Mouse (Mus musculus) MEL (cell line): ENCODE results near the gene Slc22a7. TPM values are rescaled to one million over a fixed set of nuclear protein-coding genes. Genes with fewer than 3 reads are reported as not detected.

ENCODE experiments used
- DNase-seq: peaks from one replicate; pipeline ENCODE4 v3.0.0; 2011; ENCODE audit warnings: low read depth, low spot score
- H3K27ac ChIP-seq: 2 replicates; pipeline ENCODE4 v1.5.1; 2012; ENCODE audit warnings: low read depth, mild to moderate bottlenecking, control low read depth, low read length, moderate library complexity; ENCODE audit not compliant: control insufficient read depth
- H3K27me3 ChIP-seq, 2 experiments: fragments of 150-350 bp in 1 of 2; sonication (generic) in 1 of 2; 2 replicates each; pipeline ENCODE4 v1.6.1; 2012; ENCODE audit warnings: low read length in 2 of 2, mild to moderate bottlenecking in 2 of 2, improper control_type of control experiment in 1 of 2, moderate library complexity in 1 of 2; ENCODE audit not compliant: insufficient read depth in 2 of 2, control insufficient read depth in 1 of 2
- H3K36me3 ChIP-seq, 2 experiments: 2 replicates each; pipeline ENCODE4 v1.6.1; 2012 to 2014; ENCODE audit warnings: low read length in 2 of 2, improper control_type of control experiment in 1 of 2, inconsistent platforms in 1 of 2, mild to moderate bottlenecking in 1 of 2; ENCODE audit not compliant: insufficient read depth in 2 of 2, control insufficient read depth in 1 of 2
- H3K4me1 ChIP-seq, 2 experiments: fragments of 150-350 bp in 1 of 2; sonication (generic) in 1 of 2; 2 replicates each; pipeline ENCODE4 v1.6.1; 2012; ENCODE audit warnings: low read length in 2 of 2, improper control_type of control experiment in 1 of 2, mild to moderate bottlenecking in 1 of 2; ENCODE audit not compliant: insufficient read depth in 2 of 2, control insufficient read depth in 1 of 2
- H3K4me3 ChIP-seq, 2 experiments: fragments of 150-350 bp in 1 of 2; sonication (generic) in 1 of 2; 2 replicates each; pipeline ENCODE4 v1.5.1; 2012; ENCODE audit warnings: low read depth in 2 of 2, low read length in 2 of 2, mild to moderate bottlenecking in 2 of 2, moderate library complexity in 2 of 2, control low read depth in 1 of 2, improper control_type of control experiment in 1 of 2; ENCODE audit not compliant: control insufficient read depth in 1 of 2, insufficient read depth in 1 of 2
- H3K79me2 ChIP-seq: 2 replicates; pipeline ENCODE4 v1.6.1; 2012; ENCODE audit warnings: mild to moderate bottlenecking, low read length, moderate library complexity; ENCODE audit not compliant: control insufficient read depth, poor library complexity, insufficient read depth
- H3K9ac ChIP-seq: 2 replicates; pipeline ENCODE4 v1.6.1; 2012; ENCODE audit warnings: low read depth, mild to moderate bottlenecking, control low read depth, low read length, moderate library complexity; ENCODE audit not compliant: control insufficient read depth, poor library complexity, severe bottlenecking
- H3K9me3 ChIP-seq: fragments of 150-350 bp; sonication (generic); replicated peaks from 2 replicates; pipeline ENCODE4 v1.6.1; 2012; ENCODE audit warnings: mild to moderate bottlenecking, low read length, improper control_type of control experiment, moderate library complexity; ENCODE audit not compliant: insufficient read depth
- BHLHE40 ChIP-seq: IDR thresholded peaks from 2 replicates; pipeline ENCODE4 v1.6.1; 2012; ENCODE audit warnings: low read depth, mild to moderate bottlenecking, inconsistent platforms, low read length, improper control_type of control experiment, borderline replicate concordance
- CHD1 ChIP-seq: IDR thresholded peaks from 2 replicates; pipeline ENCODE4 v1.6.1; 2012; ENCODE audit warnings: low read depth, mild to moderate bottlenecking, inconsistent platforms, low read length, improper control_type of control experiment
- CTCF ChIP-seq, 3 experiments: IDR thresholded peaks in 2 of 3; conservative IDR thresholded peaks in 1 of 3; 2 replicates each; pipeline ENCODE4 v1.5.1; 2011 to 2012; ENCODE audit warnings: low read length in 3 of 3, low read depth in 2 of 3, mild to moderate bottlenecking in 2 of 3, improper control_type of control experiment in 1 of 3, inconsistent platforms in 1 of 3, mixed read lengths in 1 of 3, moderate library complexity in 1 of 3; ENCODE audit not compliant: control insufficient read depth in 1 of 3, insufficient read depth in 1 of 3, poor library complexity in 1 of 3, severe bottlenecking in 1 of 3
- ELF1 ChIP-seq: IDR thresholded peaks from 2 replicates; pipeline ENCODE4 v1.6.1; 2014; ENCODE audit warnings: low read depth, mild to moderate bottlenecking, inconsistent platforms, low read length, improper control_type of control experiment, moderate library complexity
- EP300 ChIP-seq, 2 experiments: IDR thresholded peaks; 2 replicates each; pipeline ENCODE4 v1.6.1; 2011; ENCODE audit warnings: improper control_type of control experiment in 2 of 2, low read length in 2 of 2, low read depth in 1 of 2, mild to moderate bottlenecking in 1 of 2
- ETS1 ChIP-seq: IDR thresholded peaks from 2 replicates; pipeline ENCODE4 v1.6.1; 2012; ENCODE audit warnings: low read depth, mild to moderate bottlenecking, inconsistent platforms, low read length, improper control_type of control experiment, moderate library complexity
- GATA1 ChIP-seq: IDR thresholded peaks from 2 replicates; pipeline ENCODE4 v1.6.1; 2011; ENCODE audit warnings: low read depth, low read length, improper control_type of control experiment
- JUND ChIP-seq: IDR thresholded peaks from 2 replicates; pipeline ENCODE4 v1.6.1; 2011; ENCODE audit warnings: low read depth, mild to moderate bottlenecking, improper control_type of control experiment, low read length
- KAT2A ChIP-seq: conservative IDR thresholded peaks from 2 replicates; pipeline ENCODE4 v1.6.1; 2012; ENCODE audit warnings: low read depth, low read length, improper control_type of control experiment, inconsistent platforms
- MAZ ChIP-seq: IDR thresholded peaks from 2 replicates; pipeline ENCODE4 v1.6.1; 2012; ENCODE audit warnings: low read depth, mild to moderate bottlenecking, inconsistent platforms, low read length, improper control_type of control experiment
- MYC ChIP-seq: IDR thresholded peaks from 2 replicates; pipeline ENCODE4 v1.6.1; 2011; ENCODE audit warnings: low read depth, mild to moderate bottlenecking, low read length, improper control_type of control experiment, moderate library complexity
- NRF1 ChIP-seq: IDR thresholded peaks from 2 replicates; pipeline ENCODE4 v1.6.1; 2014; ENCODE audit warnings: low read depth, mild to moderate bottlenecking, inconsistent platforms, low read length, improper control_type of control experiment, moderate library complexity; ENCODE audit not compliant: poor library complexity, insufficient read depth, severe bottlenecking
- POLR2A ChIP-seq, 2 experiments: IDR thresholded peaks; 2 replicates each; pipeline ENCODE4 v1.6.1; 2011 to 2012; ENCODE audit warnings: low read length in 2 of 2, mild to moderate bottlenecking in 2 of 2, control low read depth in 1 of 2, improper control_type of control experiment in 1 of 2, low read depth in 1 of 2, moderate library complexity in 1 of 2; ENCODE audit not compliant: control insufficient read depth in 1 of 2, insufficient read depth in 1 of 2, poor library complexity in 1 of 2
- POLR2AphosphoS2 ChIP-seq: IDR thresholded peaks from 2 replicates; pipeline ENCODE4 v1.6.1; 2011; ENCODE audit warnings: low read length, improper control_type of control experiment
- POLR2AphosphoS5 ChIP-seq: IDR thresholded peaks from 2 replicates; pipeline ENCODE4 v1.6.1; 2012; ENCODE audit warnings: low read depth, borderline replicate concordance, mild to moderate bottlenecking, inconsistent platforms, low read length, moderate library complexity, mixed read lengths
- RAD21 ChIP-seq: IDR thresholded peaks from 2 replicates; pipeline ENCODE4 v1.6.1; 2011; ENCODE audit warnings: mild to moderate bottlenecking, low read depth, low read length, improper control_type of control experiment
- RCOR1 ChIP-seq: IDR thresholded peaks from 2 replicates; pipeline ENCODE4 v1.6.1; 2012; ENCODE audit warnings: low read depth, mild to moderate bottlenecking, inconsistent platforms, low read length, improper control_type of control experiment
- SIN3A ChIP-seq: IDR thresholded peaks from 2 replicates; pipeline ENCODE4 v1.6.1; 2012; ENCODE audit warnings: low read length, improper control_type of control experiment, inconsistent platforms
- SMC3 ChIP-seq: IDR thresholded peaks from 2 replicates; pipeline ENCODE4 v1.6.1; 2011; ENCODE audit warnings: low read depth, low read length, improper control_type of control experiment
- UBTF ChIP-seq: IDR thresholded peaks from 2 replicates; pipeline ENCODE4 v1.6.1; 2012; ENCODE audit warnings: low read depth, mild to moderate bottlenecking, inconsistent platforms, low read length, improper control_type of control experiment, moderate library complexity, borderline replicate concordance; ENCODE audit not compliant: insufficient read depth
- ZC3H11A ChIP-seq: IDR thresholded peaks from 2 replicates; pipeline ENCODE4 v1.6.1; 2012; ENCODE audit warnings: low read depth, mild to moderate bottlenecking, inconsistent platforms, low read length, improper control_type of control experiment
- ZMIZ1 ChIP-seq: IDR thresholded peaks from 2 replicates; pipeline ENCODE4 v1.6.1; 2012; ENCODE audit warnings: low read depth, mild to moderate bottlenecking, inconsistent platforms, low read length, improper control_type of control experiment, moderate library complexity
- ZNF384 ChIP-seq: IDR thresholded peaks from 2 replicates; pipeline ENCODE4 v1.6.1; 2012; ENCODE audit warnings: low read depth, mild to moderate bottlenecking, inconsistent platforms, low read length, improper control_type of control experiment
- polyA plus RNA-seq, 2 experiments: library from polyadenylated mRNA; stranded (reverse) in 1 of 2; unstranded in 1 of 2; fragments of >175 nt in 1 of 2; fragments of >200 nt in 1 of 2; gene quantifications; 2 replicates each; pipeline versions ENCODE4 v1.2.1 to v1.2.4; 2012; ENCODE audit warnings: low replicate concordance in 2 of 2, low read depth in 1 of 2; ENCODE audit not compliant: insufficient read length in 2 of 2, insufficient read depth in 1 of 2, missing spikeins in 1 of 2
- total RNA-seq: library from RNA; depleted of rRNA; stranded (reverse); fragments of 300-350 nt; gene quantifications from 2 replicates; pipeline ENCODE4 v1.2.3, GENCODE M21; 2012

Gene Slc22a7
- total and polyA plus RNA-seq, 3 experiments, result not detected

DNA sequence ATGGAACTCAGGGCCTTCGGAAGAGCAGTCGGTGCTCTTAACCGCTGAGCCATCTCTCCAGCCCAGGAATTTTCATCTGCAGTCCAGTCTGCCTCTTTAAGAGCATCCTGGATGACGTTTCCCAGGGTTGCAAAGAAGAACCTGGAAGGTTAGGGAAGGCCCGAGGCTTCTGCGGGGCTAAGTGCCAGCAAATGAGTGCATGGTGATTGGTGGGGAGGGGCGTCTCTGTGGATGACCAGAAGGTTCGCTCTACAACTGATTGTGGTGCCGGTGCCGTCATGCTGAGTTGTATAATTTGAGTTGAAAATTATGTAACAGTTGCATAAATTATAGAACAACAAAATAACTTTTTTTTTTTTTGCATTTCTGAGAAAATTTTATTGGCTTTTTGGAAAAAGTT, 919 bp upstream of the Slc22a7 start:
- no peak for DNase-seq
- Histone ChIP-seq H3K36me3 (no peaks in the 10 kb centered on the region), H3K9me3 (no peaks in the 10 kb centered on the region), H3K27ac (no peak overlapping the region), H3K9ac (no peak overlapping the region), H3K79me2 (no peaks in the 10 kb centered on the region), H3K4me1 (no peaks in the 10 kb centered on the region), H3K4me3 (no peak overlapping the region), H3K27me3 (peaks cover 0 to 2% of the 10 kb centered on the region in 2 experiments; a peak in 1 of 4 replicates)
- TF ChIP-seq ZNF384 (no peak), MYC (no peak), SIN3A (no peak), ETS1 (no peak), POLR2A (IDR thresholded peaks at IDR 0.05; ENCODE audit: control insufficient read depth in 1 of 2, insufficient read depth in 1 of 2, low read depth in 1 of 2, low read length in 2 of 2, poor library complexity in 1 of 2) (no peak), BHLHE40 (no peak), KAT2A (no peak), POLR2AphosphoS2 (no peak), ZC3H11A (no peak), ELF1 (no peak), JUND (no peak), RCOR1 (no peak), GATA1 (no peak), EP300 (IDR thresholded peaks at IDR 0.05; ENCODE audit: low read depth in 1 of 2, low read length in 2 of 2) (no peak), UBTF (no peak)

DNA sequence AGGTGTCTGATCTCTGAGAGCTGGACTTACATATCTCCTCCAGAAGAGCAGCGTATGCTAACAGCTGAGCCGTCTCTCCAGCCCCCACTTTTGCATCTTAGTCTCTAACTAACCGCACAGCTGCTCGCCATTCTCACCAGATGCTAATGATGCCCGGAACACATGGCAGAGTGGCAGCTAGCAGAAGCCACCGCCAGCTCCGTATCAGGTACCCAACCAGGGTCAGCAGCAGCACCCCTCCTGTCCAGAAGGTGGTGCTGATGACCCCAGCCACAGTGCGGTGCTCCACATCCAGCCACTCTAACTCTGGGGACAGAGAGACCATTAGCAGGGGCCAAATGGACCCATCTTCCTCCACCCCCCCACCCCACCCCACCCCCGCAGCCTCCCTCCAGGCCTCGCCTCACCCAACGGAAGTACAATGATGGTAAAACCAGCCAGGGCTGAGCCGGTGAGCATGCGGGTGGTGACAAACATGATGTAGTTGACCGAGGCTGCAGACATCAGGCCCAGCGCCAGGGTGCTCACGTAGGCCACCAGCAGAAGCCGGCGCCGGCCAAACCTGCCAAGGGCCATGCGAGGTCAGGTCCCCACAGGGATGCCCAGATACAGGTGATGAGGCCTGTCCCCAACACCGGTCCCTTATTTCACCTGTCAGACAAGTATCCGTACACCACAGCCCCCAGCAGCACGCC, 1.4 kb downstream of the Slc22a7 start:
- DNase-seq, result no peak
- H3K79me2 ChIP-seq, result no peaks in the 10 kb centered on the region
- no peaks in the 10 kb centered on the region for H3K4me1 ChIP-seq
- H3K27me3 ChIP-seq, result no peaks in the 10 kb centered on the region
- H3K9ac ChIP-seq, result no peak overlapping the region
- H3K27ac ChIP-seq, result no peak overlapping the region
- TF ChIP-seq ZMIZ1 (no peak), ZC3H11A (no peak), POLR2A (IDR thresholded peaks at IDR 0.05; ENCODE audit: control insufficient read depth in 1 of 2, insufficient read depth in 1 of 2, low read depth in 1 of 2, low read length in 2 of 2, poor library complexity in 1 of 2) (no peak), SIN3A (no peak), SMC3 (peak; percentile 33), POLR2AphosphoS5 (no peak), RAD21 (no peak; the same call in none of the 2 replicates), UBTF (no peak), CHD1 (no peak), JUND (no peak), NRF1 (no peak), MAZ (no peak), ELF1 (no peak), POLR2AphosphoS2 (no peak), CTCF (IDR thresholded peaks at IDR 0.05 in 2 of 3, conservative IDR thresholded peaks at IDR 0.05 in 1 of 3; ENCODE audit: control insufficient read depth in 1 of 3, insufficient read depth in 1 of 3, low read depth in 2 of 3, low read length in 3 of 3, poor library complexity in 1 of 3, severe bottlenecking in 1 of 3) (peak in 2 of 3 experiments; percentile 35 to 48; a peak in 4 of 6 replicates)
- no peak overlapping the region for H3K4me3 ChIP-seq
- H3K36me3 ChIP-seq, result no peaks in the 10 kb centered on the region
- no peaks in the 10 kb centered on the region for H3K9me3 ChIP-seq
